Mouse (Mus musculus) heart, embryonic 15.5 days (tissue): ENCODE results near the gene Nxpe4. TPM values are rescaled to one million over a fixed set of nuclear protein-coding genes. Genes with fewer than 3 reads are reported as not detected.

Experiments used
- ATAC-seq: fragments of 200-750 bp; cut with Nextera tagmentation; replicated peaks from 2 replicates; pipeline ENCODE4 v1.8.0; 2017; ENCODE audit warnings: low read depth, moderate TSS enrichment; ENCODE audit not compliant: insufficient number of reproducible peaks, insufficient read depth, low FRiP score
- H3K27ac ChIP-seq: fragments of 300-500 bp; sonication (generic); 2 replicates; pipeline ENCODE4 v1.5.1; 2015; ENCODE audit warnings: mild to moderate bottlenecking, inconsistent platforms
- H3K27me3 ChIP-seq: fragments of 300-500 bp; sonication (generic); 2 replicates; pipeline ENCODE4 v1.6.1; 2015; ENCODE audit warnings: inconsistent platforms
- H3K36me3 ChIP-seq: fragments of 300-500 bp; sonication (generic); 2 replicates; pipeline ENCODE4 v1.6.1; 2015; ENCODE audit warnings: mild to moderate bottlenecking, inconsistent platforms
- H3K4me1 ChIP-seq: fragments of 300-500 bp; sonication (generic); replicated peaks from 2 replicates; pipeline ENCODE4 v1.6.1; 2015; ENCODE audit warnings: inconsistent platforms
- H3K4me2 ChIP-seq: fragments of 300-500 bp; sonication (generic); 2 replicates; pipeline ENCODE4 v1.6.1; 2015; ENCODE audit warnings: inconsistent platforms, mild to moderate bottlenecking, moderate library complexity
- H3K4me3 ChIP-seq: fragments of 300-500 bp; sonication (generic); 2 replicates; pipeline ENCODE4 v1.5.1; 2015; ENCODE audit warnings: mild to moderate bottlenecking, inconsistent platforms
- H3K9ac ChIP-seq: fragments of 300-500 bp; sonication (generic); 2 replicates; pipeline ENCODE4 v1.6.1; 2015; ENCODE audit warnings: mild to moderate bottlenecking, inconsistent platforms
- H3K9me3 ChIP-seq: fragments of 300-500 bp; sonication (generic); replicated peaks from 2 replicates; pipeline ENCODE4 v1.6.1; 2016; ENCODE audit warnings: inconsistent platforms
- WGBS: fragments of 180-500 bp; shearing (Covaris S2); methylation state at CpG from one replicate; pipeline ENCODE4 v1.1.7; 2015; ENCODE audit warnings: mixed read lengths; 5-methylcytosine and 5-hydroxymethylcytosine counted together
- polyA plus RNA-seq: library from polyadenylated mRNA; unstranded; fragments of >200 nt; fragmentation: Nextera tagmentation; extraction: Ambion mirVana; gene quantifications from 2 replicates; pipeline ENCODE4 v1.2.1, GENCODE M21; 2015

The Nxpe4 gene
- polyA plus RNA-seq, 1 experiment from 2014 or later, result 3.7 TPM

GRCm38 (mm10) chr9:48241791-48242190 is 80.0 kb downstream of the Nxpe4 start:
- WGBS, result 84% methylated on average over 1 of the region's 1 CpGs
- ATAC-seq, result no peak
- H3K36me3 ChIP-seq, result no peaks in the 10 kb centered on the region
- H3K4me3 ChIP-seq, result no peak overlapping the region
- no peak overlapping the region for H3K27ac ChIP-seq
- no peak overlapping the region for H3K9ac ChIP-seq
- H3K9me3 ChIP-seq, result no peaks in the 10 kb centered on the region
- no peaks in the 10 kb centered on the region for H3K4me1 ChIP-seq
- H3K27me3 ChIP-seq, result peaks cover 2% of the 10 kb centered on the region; the same call in 1 of the 2 replicates
- H3K4me2 ChIP-seq, result no peak overlapping the region

- no peak for ATAC-seq
- H3K27me3 ChIP-seq, result peaks cover 2% of the 10 kb centered on the region; the same call in 1 of the 2 replicates
- H3K27ac ChIP-seq, result no peak overlapping the region
- no peak overlapping the region for H3K9ac ChIP-seq
- WGBS, result 98% methylated on average over 2 of the region's 2 CpGs
- H3K4me2 ChIP-seq, result no peak overlapping the region
- no peak overlapping the region for H3K4me3 ChIP-seq
- no peaks in the 10 kb centered on the region for H3K36me3 ChIP-seq
- H3K4me1 ChIP-seq, result no peaks in the 10 kb centered on the region
- no peaks in the 10 kb centered on the region for H3K9me3 ChIP-seq
These were observed 80.9 kb downstream of the Nxpe4 start for GRCm38 (mm10) chr9:48242756-48243155.

DNA sequence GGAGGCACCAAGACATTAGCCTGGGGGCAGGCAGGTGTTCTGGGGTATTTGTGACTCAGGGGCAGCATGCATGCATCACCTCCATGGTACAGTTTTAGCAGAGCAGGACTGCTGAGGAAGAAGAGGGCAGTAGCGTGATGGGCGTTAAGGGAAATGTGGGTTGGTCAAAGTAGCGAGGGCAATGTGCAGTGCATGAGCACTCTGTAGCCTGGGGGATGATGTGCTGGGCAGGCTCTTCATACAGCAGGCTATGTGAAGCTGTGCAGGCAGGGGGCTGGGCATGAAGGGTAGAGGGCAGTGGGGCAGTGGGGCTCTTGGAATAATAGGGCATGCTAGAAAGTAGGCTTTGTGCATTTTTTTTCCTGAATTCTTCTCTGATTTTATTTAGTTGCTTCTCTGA is 82.4 kb downstream of the Nxpe4 start:
- Histone ChIP-seq H3K4me3 (no peak overlapping the region), H3K4me2 (no peak overlapping the region), H3K36me3 (no peaks in the 10 kb centered on the region), H3K27me3 (peaks cover 2% of the 10 kb centered on the region; the same call in 1 of the 2 replicates), H3K4me1 (no peaks in the 10 kb centered on the region), H3K27ac (no peak overlapping the region), H3K9ac (no peak overlapping the region), H3K9me3 (no peaks in the 10 kb centered on the region)
- no peak for ATAC-seq
- WGBS, result 77% methylated on average over 3 of the region's 3 CpGs

GRCm38 (mm10) chr9:48245525-48245924 is 83.7 kb downstream of the Nxpe4 start:
- H3K9ac ChIP-seq, result no peak overlapping the region
- H3K4me3 ChIP-seq, result no peak overlapping the region
- H3K9me3 ChIP-seq, result no peaks in the 10 kb centered on the region
- H3K36me3 ChIP-seq, result no peaks in the 10 kb centered on the region
- no peak for ATAC-seq
- 79% methylated on average over 1 of the region's 1 CpGs for WGBS
- no peak overlapping the region for H3K27ac ChIP-seq
- H3K27me3 ChIP-seq, result 0 out of 2 replicates have a peak, but pooled peaks cover 2% of the 10 kb centered on the region
- H3K4me2 ChIP-seq, result no peak overlapping the region
- no peaks in the 10 kb centered on the region for H3K4me1 ChIP-seq

DNA sequence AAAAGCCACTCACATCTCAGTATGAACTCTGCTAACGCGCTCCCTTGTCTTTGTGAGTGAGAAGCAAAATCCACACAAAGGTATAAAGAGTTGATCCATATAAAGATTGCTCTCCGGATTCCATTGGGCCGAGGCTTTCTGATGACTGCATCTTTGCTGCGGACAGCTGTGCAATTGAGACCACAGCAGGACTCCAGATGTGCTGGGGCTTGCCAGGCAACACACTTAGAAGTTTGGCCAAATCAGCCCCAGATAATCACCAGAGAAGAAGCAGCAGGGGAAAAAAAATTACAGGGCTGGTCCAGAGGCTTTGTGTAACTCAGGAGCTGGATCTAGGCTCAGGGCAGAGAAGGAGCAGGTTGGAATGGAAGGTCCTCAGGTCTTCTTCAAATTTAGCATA is 85.5 kb downstream of the Nxpe4 start:
- H3K9me3 ChIP-seq, result no peaks in the 10 kb centered on the region
- H3K9ac ChIP-seq, result no peak overlapping the region
- WGBS, result 67% methylated on average over 5 of the region's 5 CpGs
- ATAC-seq, result no peak
- H3K36me3 ChIP-seq, result no peaks in the 10 kb centered on the region
- peaks cover 6% of the 10 kb centered on the region for H3K27me3 ChIP-seq
- no peak overlapping the region for H3K4me3 ChIP-seq
- no peak overlapping the region for H3K27ac ChIP-seq
- no peaks in the 10 kb centered on the region for H3K4me1 ChIP-seq
- H3K4me2 ChIP-seq, result no peak overlapping the region

- Histone ChIP-seq H3K9me3 (no peaks in the 10 kb centered on the region), H3K4me2 (no peak overlapping the region), H3K27me3 (peaks cover 19% of the 10 kb centered on the region), H3K4me1 (no peaks in the 10 kb centered on the region), H3K27ac (no peak overlapping the region), H3K9ac (no peak overlapping the region), H3K36me3 (no peaks in the 10 kb centered on the region), H3K4me3 (no peak overlapping the region)
- WGBS, result 4% methylated on average over 8 of the region's 8 CpGs
- ATAC-seq, result no peak
These were observed 90.4 kb downstream of the Nxpe4 start for GRCm38 (mm10) chr9:48252236-48252635.

- Histone ChIP-seq H3K27ac (no peak overlapping the region), H3K9ac (no peak overlapping the region), H3K4me1 (no peaks in the 10 kb centered on the region), H3K27me3 (peaks cover 35% of the 10 kb centered on the region), H3K4me3 (no peak overlapping the region), H3K36me3 (no peaks in the 10 kb centered on the region), H3K9me3 (no peaks in the 10 kb centered on the region), H3K4me2 (no peak overlapping the region)
- no peak for ATAC-seq
- WGBS, result 44% methylated on average over 9 of the region's 9 CpGs
These were observed 95.2 kb downstream of the Nxpe4 start for GRCm38 (mm10) chr9:48257001-48257400.

DNA sequence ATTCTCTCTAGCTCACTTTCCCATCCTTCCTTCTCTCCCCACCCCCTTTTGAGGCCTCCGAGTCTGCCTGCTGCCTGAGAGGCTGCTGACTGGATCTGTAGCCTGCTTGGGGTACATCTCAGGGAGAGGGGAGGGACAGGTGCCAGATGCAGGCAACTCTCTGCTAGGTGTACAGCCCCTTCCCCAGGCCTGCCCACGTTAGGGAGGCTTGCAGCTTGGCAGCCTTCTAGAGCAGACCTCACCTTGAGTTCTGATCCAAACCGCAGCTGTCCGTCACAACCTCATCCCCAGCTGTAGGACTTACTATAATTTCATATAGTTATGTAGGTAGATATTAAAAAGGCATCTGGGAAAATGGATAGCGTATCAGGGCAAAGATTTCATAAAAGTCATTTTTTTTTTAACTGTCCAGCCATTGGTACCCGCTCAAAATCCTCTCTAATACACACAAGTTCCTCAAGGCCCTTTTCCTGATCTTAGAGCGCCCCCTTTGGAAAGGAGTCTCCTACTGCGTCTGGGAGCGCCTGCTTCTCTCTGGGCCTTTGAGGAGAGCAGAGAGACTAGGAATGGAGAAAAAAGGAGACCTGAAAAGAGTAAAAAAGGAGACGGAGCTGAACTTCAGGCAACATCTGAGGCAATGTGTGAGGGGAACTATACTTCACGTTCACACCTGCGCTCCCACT is 96.1 kb downstream of the Nxpe4 start:
- Histone ChIP-seq H3K4me1 (no peaks in the 10 kb centered on the region), H3K27ac (no peak overlapping the region), H3K9me3 (no peaks in the 10 kb centered on the region), H3K4me2 (no peak overlapping the region), H3K4me3 (no peak overlapping the region), H3K27me3 (peaks cover 29% of the 10 kb centered on the region), H3K9ac (no peak overlapping the region), H3K36me3 (no peaks in the 10 kb centered on the region)
- no peak for ATAC-seq
- 40% methylated on average over 12 of the region's 12 CpGs for WGBS

DNA sequence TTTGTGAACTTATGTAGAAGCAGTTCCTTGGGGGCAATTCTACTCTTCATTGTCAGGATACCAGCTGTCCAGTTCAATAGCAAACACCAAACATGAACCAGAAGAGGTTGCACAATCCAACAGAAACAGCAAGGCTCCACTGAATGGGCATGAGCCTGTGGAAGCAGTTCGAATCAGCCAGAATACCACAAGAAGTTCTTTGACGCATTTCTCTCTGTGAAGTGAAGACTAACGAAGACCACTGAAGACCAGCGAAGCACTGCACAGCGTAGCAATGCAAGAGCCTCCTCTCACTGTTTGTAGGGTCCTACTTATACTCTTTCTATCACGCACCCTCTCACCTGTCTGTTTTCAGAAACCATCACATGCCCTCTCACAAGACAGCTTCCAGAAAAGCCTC is 102.8 kb downstream of the Nxpe4 start:
- H3K4me3 ChIP-seq, result no peak overlapping the region
- H3K4me2 ChIP-seq, result no peak overlapping the region
- H3K9ac ChIP-seq, result no peak overlapping the region
- H3K9me3 ChIP-seq, result no peaks in the 10 kb centered on the region
- no peak for ATAC-seq
- H3K4me1 ChIP-seq, result peaks cover 6% of the 10 kb centered on the region; the same call in 1 of the 2 replicates
- H3K36me3 ChIP-seq, result no peaks in the 10 kb centered on the region
- no peak overlapping the region for H3K27ac ChIP-seq
- peaks cover 20% of the 10 kb centered on the region for H3K27me3 ChIP-seq
- WGBS, result 81% methylated on average over 6 of the region's 6 CpGs

DNA sequence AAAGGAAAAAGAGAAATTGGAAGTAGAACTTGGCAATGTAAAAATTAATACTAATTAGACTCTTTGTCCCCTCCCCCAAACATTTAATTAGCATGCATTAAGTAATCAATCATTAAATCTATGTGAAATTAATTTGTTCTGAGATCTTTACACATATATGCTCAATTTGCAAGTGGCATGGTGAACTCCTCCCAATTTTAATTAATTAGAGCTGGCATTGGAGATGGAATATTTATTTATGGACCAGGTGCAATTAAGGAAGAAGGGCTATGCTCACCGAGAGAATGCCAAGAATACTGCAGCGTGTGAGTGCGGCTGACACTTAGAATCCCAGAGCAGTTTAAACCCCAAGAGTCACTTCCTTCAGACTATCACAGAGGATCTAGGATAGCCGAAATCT is 103.7 kb downstream of the Nxpe4 start:
- H3K27ac ChIP-seq, result no peak overlapping the region
- peaks cover 17% of the 10 kb centered on the region for H3K27me3 ChIP-seq
- 65% methylated on average over 4 of the region's 4 CpGs for WGBS
- no peak overlapping the region for H3K9ac ChIP-seq
- peaks cover 6% of the 10 kb centered on the region; the same call in 1 of the 2 replicates for H3K4me1 ChIP-seq
- H3K9me3 ChIP-seq, result no peaks in the 10 kb centered on the region
- no peak overlapping the region for H3K4me2 ChIP-seq
- H3K36me3 ChIP-seq, result no peaks in the 10 kb centered on the region
- no peak for ATAC-seq
- H3K4me3 ChIP-seq, result no peak overlapping the region

GRCm38 (mm10) chr9:48266286-48267027 is 104.6 kb downstream of the Nxpe4 start:
- ATAC-seq, result peak; percentile 74; the same call in 1 of the 2 replicates
- no peaks in the 10 kb centered on the region for H3K36me3 ChIP-seq

More at GRCm38 (mm10) chr9:48266286-48267027, 104.6 kb downstream of the Nxpe4 start:
- peaks cover 6% of the 10 kb centered on the region; the same call in 1 of the 2 replicates for H3K4me1 ChIP-seq
- no peaks in the 10 kb centered on the region for H3K9me3 ChIP-seq
- peak overlapping the region; percentile 49; the same call in 1 of the 2 replicates for H3K9ac ChIP-seq
- H3K4me3 ChIP-seq, result peak overlapping the region; percentile 57
- peak overlapping the region; percentile 98 for H3K4me2 ChIP-seq
- H3K27me3 ChIP-seq, result peaks cover 17% of the 10 kb centered on the region
- 10% methylated on average over 21 of the region's 21 CpGs for WGBS
- no peak overlapping the region for H3K27ac ChIP-seq
